Mouse (Mus musculus) forebrain, embryonic 16.5 days (tissue): ENCODE measurements at regions not wholly inside any gene's neighbourhood (a gene's known extent, or its start where the extent isn't known, plus 50 kb on each side); places are given as distances from the start of the nearest gene placed in this dataset.
A peak's percentile ranks its signal among the peaks of the same experiment; 100 is the strongest.

Experiments used
- ATAC-seq: fragments of 200-750 bp; cut with Nextera tagmentation; 2 replicates; pipeline ENCODE4 v1.8.0; 2017; ENCODE audit warnings: mild to moderate bottlenecking, moderate library complexity
- H3K27ac ChIP-seq: fragments of 300-500 bp; sonication (generic); 2 replicates; pipeline ENCODE4 v1.5.1; 2014; ENCODE audit warnings: low read length, control low read depth
- H3K27me3 ChIP-seq: fragments of 300-500 bp; sonication (generic); replicated peaks from 2 replicates; pipeline ENCODE4 v1.6.1; 2014; ENCODE audit warnings: low read length; ENCODE audit not compliant: control insufficient read depth, insufficient read depth
- H3K36me3 ChIP-seq: fragments of 300-500 bp; sonication (generic); 2 replicates; pipeline ENCODE4 v1.6.1; 2014; ENCODE audit not compliant: control insufficient read depth, insufficient read depth
- H3K4me1 ChIP-seq: fragments of 300-500 bp; sonication (generic); replicated peaks from 2 replicates; pipeline ENCODE4 v1.6.1; 2014; ENCODE audit warnings: low read length; ENCODE audit not compliant: control insufficient read depth, insufficient read depth
- H3K4me2 ChIP-seq: fragments of 300-500 bp; sonication (generic); 2 replicates; pipeline ENCODE4 v1.6.1; 2014; ENCODE audit warnings: mild to moderate bottlenecking, low read length, control low read depth
- H3K4me3 ChIP-seq: fragments of 300-500 bp; sonication (generic); replicated peaks from 2 replicates; pipeline ENCODE4 v1.5.1; 2014; ENCODE audit warnings: mild to moderate bottlenecking, low read length, control low read depth
- H3K9ac ChIP-seq: fragments of 300-500 bp; sonication (generic); replicated peaks from 2 replicates; pipeline ENCODE4 v1.6.1; 2014; ENCODE audit warnings: low read depth, low read length, control low read depth
- H3K9me3 ChIP-seq: fragments of 300-500 bp; sonication (generic); 2 replicates; pipeline ENCODE4 v1.6.1; 2016; ENCODE audit warnings: low read length; ENCODE audit not compliant: control insufficient read depth
- WGBS: fragments of 180-500 bp; shearing (Covaris S2); extraction: QIAGEN DNeasy Blood & Tissue Kit; methylation state at CpG from one replicate; pipeline ENCODE4 v1.1.7; 2014; 5-methylcytosine and 5-hydroxymethylcytosine counted together

- Histone ChIP-seq H3K4me1 (peaks cover 5% of the 10 kb centered on the region), H3K9ac (no peak overlapping the region), H3K36me3 (no peaks in the 10 kb centered on the region), H3K4me3 (no peak overlapping the region), H3K27ac (no peak overlapping the region), H3K27me3 (no peaks in the 10 kb centered on the region), H3K9me3 (no peaks in the 10 kb centered on the region), H3K4me2 (no peak overlapping the region)
- 64% methylated on average over 7 of the region's 7 CpGs for WGBS
- peak; percentile 55; the same call in 1 of the 2 replicates for ATAC-seq
Observed at GRCm38 (mm10) chr2:51747675-51748319, 120.5 kb downstream of the Tas2r134 start.

GRCm38 (mm10) chr2:51749247-51749646, 121.9 kb downstream of the Tas2r134 start:
- Histone ChIP-seq H3K4me3 (no peak overlapping the region), H3K27me3 (no peaks in the 10 kb centered on the region), H3K9ac (no peak overlapping the region), H3K36me3 (no peaks in the 10 kb centered on the region), H3K4me2 (no peak overlapping the region), H3K4me1 (peaks cover 17% of the 10 kb centered on the region), H3K27ac (no peak overlapping the region), H3K9me3 (no peaks in the 10 kb centered on the region)
- no peak for ATAC-seq
- WGBS = 58% methylated on average over 3 of the region's 3 CpGs

GRCm38 (mm10) chr2:51752941-51753564, 125.7 kb downstream of the Tas2r134 start:
- Histone ChIP-seq H3K4me1 (peaks cover 14% of the 10 kb centered on the region), H3K36me3 (no peaks in the 10 kb centered on the region), H3K9ac (no peak overlapping the region), H3K4me3 (no peak overlapping the region), H3K4me2 (peak overlapping the region; percentile 33), H3K27ac (peak overlapping the region; percentile 79), H3K27me3 (no peaks in the 10 kb centered on the region), H3K9me3 (no peaks in the 10 kb centered on the region)
- ATAC-seq = peak; percentile 94
- 11% methylated on average over 12 of the region's 12 CpGs for WGBS

- Histone ChIP-seq H3K27me3 (no peaks in the 10 kb centered on the region), H3K4me3 (no peak overlapping the region), H3K27ac (peak overlapping the region; percentile 79), H3K4me1 (peaks cover 14% of the 10 kb centered on the region), H3K36me3 (no peaks in the 10 kb centered on the region), H3K9ac (no peak overlapping the region), H3K9me3 (no peaks in the 10 kb centered on the region), H3K4me2 (peak overlapping the region; percentile 33)
- 13% methylated on average over 7 of the region's 7 CpGs for WGBS
- peak; percentile 81 for ATAC-seq
Observed at GRCm38 (mm10) chr2:51753565-51754031, 126.3 kb downstream of the Tas2r134 start.

GRCm38 (mm10) chr2:51757361-51757760, 130.1 kb downstream of the Tas2r134 start:
- no peaks in the 10 kb centered on the region for H3K27me3 ChIP-seq
- 86% methylated on average over 1 of the region's 1 CpGs for WGBS

GRCm38 (mm10) chr2:51758093-51758492, 130.8 kb downstream of the Tas2r134 start:
- Histone ChIP-seq H3K27me3 (no peaks in the 10 kb centered on the region), H3K36me3 (no peaks in the 10 kb centered on the region), H3K4me3 (no peak overlapping the region), H3K4me1 (peaks cover 8% of the 10 kb centered on the region), H3K27ac (no peak overlapping the region), H3K9ac (no peak overlapping the region), H3K9me3 (no peaks in the 10 kb centered on the region), H3K4me2 (no peak overlapping the region)
- WGBS = 91% methylated on average over 8 of the region's 8 CpGs
- ATAC-seq = no peak

More at GRCm38 (mm10) chr2:51757361-51757760, 130.1 kb downstream of the Tas2r134 start:
- H3K27ac ChIP-seq = no peak overlapping the region
- H3K4me2 ChIP-seq = no peak overlapping the region
- no peak for ATAC-seq
- no peaks in the 10 kb centered on the region for H3K36me3 ChIP-seq
- no peaks in the 10 kb centered on the region for H3K9me3 ChIP-seq
- no peak overlapping the region for H3K4me3 ChIP-seq
- no peak overlapping the region for H3K9ac ChIP-seq
- peaks cover 14% of the 10 kb centered on the region for H3K4me1 ChIP-seq

GRCm38 (mm10) chr2:51762866-51763265, 135.6 kb downstream of the Tas2r134 start:
- Histone ChIP-seq H3K4me3 (no peak overlapping the region), H3K4me1 (peaks cover 2% of the 10 kb centered on the region), H3K9ac (no peak overlapping the region), H3K4me2 (no peak overlapping the region), H3K9me3 (no peaks in the 10 kb centered on the region), H3K36me3 (no peaks in the 10 kb centered on the region), H3K27me3 (no peaks in the 10 kb centered on the region), H3K27ac (no peak overlapping the region)
- ATAC-seq = no peak
- 95% methylated on average over 4 of the region's 4 CpGs for WGBS

GRCm38 (mm10) chr2:51767507-51768135, 140.3 kb downstream of the Tas2r134 start:
- Histone ChIP-seq H3K27me3 (no peaks in the 10 kb centered on the region), H3K4me2 (no peak overlapping the region), H3K4me3 (no peak overlapping the region), H3K4me1 (peaks cover 14% of the 10 kb centered on the region), H3K9ac (no peak overlapping the region), H3K36me3 (no peaks in the 10 kb centered on the region), H3K27ac (no peak overlapping the region), H3K9me3 (no peaks in the 10 kb centered on the region)
- WGBS = 42% methylated on average over 4 of the region's 4 CpGs
- ATAC-seq = no peak
